Mouse (Mus musculus) midbrain, embryonic 11.5 days (tissue): ENCODE measurements around the gene Ppp2r3a. TPM values are rescaled to one million over a fixed set of nuclear protein-coding genes. Genes with fewer than 3 reads are reported as not detected.

Experiments
- ATAC-seq: fragments of 200-750 bp; cut with Nextera tagmentation; 2 replicates; pipeline ENCODE4 v1.8.0; 2017; ENCODE audit warnings: moderate TSS enrichment, moderate library complexity; ENCODE audit not compliant: low FRiP score
- DNase-seq: peaks from one replicate; pipeline ENCODE4 v3.0.0; 2015; ENCODE audit warnings: low spot score; ENCODE audit errors: missing footprints
- H3K27ac ChIP-seq: fragments of 300-500 bp; sonication (generic); 2 replicates; pipeline ENCODE4 v1.5.1; 2014; ENCODE audit warnings: low read depth, low read length
- H3K27me3 ChIP-seq: fragments of 300-500 bp; sonication (generic); 2 replicates; pipeline ENCODE4 v1.6.1; 2014; ENCODE audit warnings: mild to moderate bottlenecking, low read length, moderate library complexity, mixed read lengths; ENCODE audit not compliant: control insufficient read depth, insufficient read depth
- H3K36me3 ChIP-seq: fragments of 300-500 bp; sonication (generic); 2 replicates; pipeline ENCODE4 v1.6.1; 2014; ENCODE audit warnings: mild to moderate bottlenecking, low read length, moderate library complexity, mixed read lengths; ENCODE audit not compliant: control insufficient read depth, insufficient read depth
- H3K4me1 ChIP-seq: fragments of 300-500 bp; sonication (generic); 2 replicates; pipeline ENCODE4 v1.6.1; 2014; ENCODE audit warnings: low read length; ENCODE audit not compliant: control insufficient read depth, insufficient read depth
- H3K4me2 ChIP-seq: fragments of 300-500 bp; sonication (generic); 2 replicates; pipeline ENCODE4 v1.6.1; 2014; ENCODE audit warnings: mild to moderate bottlenecking, moderate library complexity
- H3K4me3 ChIP-seq: fragments of 300-500 bp; sonication (generic); 2 replicates; pipeline ENCODE4 v1.5.1; 2014; ENCODE audit warnings: low read depth, low read length
- H3K9ac ChIP-seq: fragments of 300-500 bp; sonication (generic); 2 replicates; pipeline ENCODE4 v1.6.1; 2014; ENCODE audit warnings: low read length
- H3K9me3 ChIP-seq: fragments of 300-500 bp; sonication (generic); 2 replicates; pipeline ENCODE4 v1.6.1; 2016; ENCODE audit warnings: low read length; ENCODE audit not compliant: control insufficient read depth
- WGBS: fragments of 180-500 bp; shearing (Covaris S2); extraction: QIAGEN DNeasy Blood & Tissue Kit; methylation state at CpG from one replicate; pipeline ENCODE4 v1.1.7; 2014; 5-methylcytosine and 5-hydroxymethylcytosine counted together
- polyA plus RNA-seq: library from polyadenylated mRNA; unstranded; fragments of >200 nt; fragmentation: Nextera tagmentation; extraction: Ambion mirVana; gene quantifications from 2 replicates; pipeline ENCODE4 v1.2.1, GENCODE M21; 2014

Gene Ppp2r3a
- polyA plus RNA-seq, 1 experiment from 2014 or later = 15.7 TPM

DNA sequence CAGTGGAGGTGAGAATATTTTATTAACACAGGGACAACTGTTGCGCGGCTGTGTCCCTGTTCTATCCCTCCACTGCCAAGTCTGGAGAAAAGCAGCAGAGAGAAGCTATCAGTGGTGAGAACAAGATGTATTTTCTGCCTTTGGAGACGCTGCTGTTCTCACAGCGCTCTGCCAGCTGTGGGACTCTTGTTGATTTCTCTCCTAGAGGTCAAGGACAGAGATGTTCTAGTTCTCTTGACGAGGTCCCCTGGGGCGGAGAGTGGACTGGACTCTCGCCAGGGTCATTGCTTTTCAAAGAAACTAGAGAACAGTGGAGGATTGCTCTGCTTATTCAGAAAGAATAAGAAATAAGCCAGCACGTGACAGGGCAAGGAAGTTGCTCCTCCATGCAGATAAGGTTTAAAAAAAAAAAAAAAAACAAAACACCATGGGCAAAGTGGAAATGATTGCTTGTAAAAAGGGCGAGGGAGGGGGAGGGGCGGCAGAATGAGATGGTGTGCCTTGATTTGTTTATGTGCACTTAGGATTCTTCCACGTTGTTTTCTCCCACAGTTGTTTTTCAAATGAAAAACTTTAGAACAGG lies 10.5 kb upstream of the Ppp2r3a start:
- DNase-seq (no peak), ATAC-seq (no peak)
- H3K27me3 ChIP-seq = no peaks in the 10 kb centered on the region
- H3K9me3 ChIP-seq = no peaks in the 10 kb centered on the region
- no peak overlapping the region for H3K4me3 ChIP-seq
- H3K4me2 ChIP-seq = no peak overlapping the region
- 63% methylated on average over 11 of the region's 11 CpGs for WGBS
- no peaks in the 10 kb centered on the region for H3K36me3 ChIP-seq
- no peak overlapping the region for H3K9ac ChIP-seq
- no peaks in the 10 kb centered on the region for H3K4me1 ChIP-seq
- no peak overlapping the region for H3K27ac ChIP-seq

DNA sequence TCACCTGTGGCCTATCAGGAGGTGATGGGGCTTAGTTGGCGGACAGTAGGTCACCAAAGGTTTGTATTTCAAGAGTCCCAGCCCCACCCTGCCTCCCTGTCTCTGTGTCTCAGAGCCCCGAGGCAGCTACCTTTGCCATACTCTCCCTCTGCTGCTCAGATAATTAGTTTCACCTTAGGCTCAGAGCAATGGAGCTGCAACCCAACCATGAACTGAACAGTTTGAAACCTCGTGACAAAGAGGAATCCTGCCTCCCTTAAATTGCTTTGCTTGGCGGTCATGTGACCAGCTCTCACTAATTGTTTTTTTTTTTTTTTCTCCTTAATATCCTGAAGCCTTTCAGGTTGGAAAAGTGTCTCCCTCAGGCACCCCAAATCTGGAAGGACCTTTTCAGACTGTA lies 9.8 kb upstream of the Ppp2r3a start:
- Histone ChIP-seq H3K4me3 (no peak overlapping the region), H3K36me3 (no peaks in the 10 kb centered on the region), H3K9me3 (no peaks in the 10 kb centered on the region), H3K4me1 (no peaks in the 10 kb centered on the region), H3K9ac (no peak overlapping the region), H3K4me2 (no peak overlapping the region), H3K27me3 (no peaks in the 10 kb centered on the region), H3K27ac (no peak overlapping the region)
- no peak for ATAC-seq
- 65% methylated on average over 4 of the region's 4 CpGs for WGBS
- no peak for DNase-seq

DNA sequence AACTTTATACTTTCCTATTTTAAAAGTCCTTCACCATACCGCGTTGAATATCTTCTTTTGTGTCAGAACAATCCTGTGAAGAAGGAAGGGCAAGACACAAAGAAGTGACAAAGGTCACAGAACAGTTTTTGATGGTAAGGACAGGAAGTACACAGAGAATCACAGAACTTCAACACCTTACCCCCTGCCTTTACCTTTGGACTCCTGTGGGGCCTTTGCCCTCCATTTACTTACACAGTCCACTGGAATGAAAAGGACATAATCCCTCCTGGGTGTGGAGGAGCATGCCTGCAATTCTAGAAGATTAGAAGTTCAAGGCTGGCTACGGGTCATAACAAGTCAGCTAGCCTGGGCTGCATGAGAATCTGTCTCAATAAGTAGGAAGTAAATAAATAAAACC lies 1.5 kb upstream of the Ppp2r3a start:
- WGBS = 70% methylated on average over 3 of the region's 3 CpGs
- DNase-seq (no peak), ATAC-seq (no peak)
- no peak overlapping the region for H3K27ac ChIP-seq
- no peaks in the 10 kb centered on the region for H3K36me3 ChIP-seq
- H3K4me3 ChIP-seq = no peak overlapping the region
- no peak overlapping the region for H3K4me2 ChIP-seq
- H3K4me1 ChIP-seq = peaks cover 11% of the 10 kb centered on the region
- no peaks in the 10 kb centered on the region for H3K9me3 ChIP-seq
- no peak overlapping the region for H3K9ac ChIP-seq
- no peaks in the 10 kb centered on the region for H3K27me3 ChIP-seq

DNA sequence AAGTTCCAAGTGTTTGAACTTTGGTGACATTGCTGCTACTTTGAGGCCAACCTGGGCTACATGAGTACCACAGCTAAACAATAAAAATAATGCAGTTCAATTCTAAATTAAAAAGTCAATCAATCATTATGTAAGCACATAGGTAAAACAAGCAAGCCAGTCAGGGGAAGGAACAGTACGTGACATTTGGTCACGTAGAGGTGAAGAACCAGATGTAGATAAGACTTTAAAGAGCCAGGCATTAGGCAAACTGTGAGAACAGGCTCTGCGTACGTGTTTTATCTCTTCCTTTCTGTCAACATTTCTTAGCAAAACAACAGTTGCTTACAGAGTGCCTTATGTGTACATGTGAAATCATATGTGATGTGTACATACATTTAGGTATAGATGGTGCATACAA lies 946 bp upstream of the Ppp2r3a start:
- no peak overlapping the region for H3K4me3 ChIP-seq
- H3K27me3 ChIP-seq = no peaks in the 10 kb centered on the region
- H3K4me2 ChIP-seq = no peak overlapping the region
- 76% methylated on average over 4 of the region's 4 CpGs for WGBS
- H3K4me1 ChIP-seq = peaks cover 11% of the 10 kb centered on the region
- H3K27ac ChIP-seq = no peak overlapping the region
- no peak overlapping the region for H3K9ac ChIP-seq
- ATAC-seq (no peak), DNase-seq (no peak)
- no peaks in the 10 kb centered on the region for H3K9me3 ChIP-seq
- H3K36me3 ChIP-seq = no peaks in the 10 kb centered on the region

DNA sequence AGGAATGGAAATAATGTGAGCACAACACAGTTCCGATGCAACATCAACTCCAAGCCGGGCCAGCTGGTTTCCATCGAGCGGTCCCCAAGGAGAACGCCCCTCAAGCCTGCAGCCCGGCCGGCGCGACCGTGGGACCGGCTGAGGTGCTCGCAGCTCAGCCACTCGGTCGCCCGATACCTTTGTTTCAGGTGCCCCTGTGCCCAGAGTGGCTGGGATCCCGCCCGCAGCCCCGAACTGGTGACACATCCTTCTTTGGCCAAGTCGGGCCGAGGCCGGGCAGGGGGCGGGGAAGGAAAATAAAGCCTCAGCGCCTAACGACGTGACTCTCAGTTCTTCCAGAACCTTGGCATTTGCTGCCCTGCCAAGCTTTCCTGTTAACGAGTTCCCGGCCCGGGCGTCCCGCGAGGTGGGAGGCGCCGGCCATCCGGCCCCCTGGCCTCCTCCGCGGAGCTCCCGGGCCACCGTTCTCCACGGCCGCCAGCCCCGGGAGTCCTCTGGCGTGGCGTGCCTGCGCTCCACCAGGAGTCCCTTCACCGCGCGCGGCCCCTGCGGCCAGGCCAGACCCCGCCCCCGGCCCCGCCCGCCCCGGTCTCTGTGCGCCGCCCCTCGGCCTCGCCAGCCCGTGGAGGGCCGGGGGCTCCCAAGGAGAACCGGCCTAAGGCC lies 483 bp downstream of the Ppp2r3a start:
- ATAC-seq (peak; percentile 97), DNase-seq (no peak)
- under 1% methylated on average over 57 of the region's 61 CpGs for WGBS
- no peaks in the 10 kb centered on the region for H3K27me3 ChIP-seq
- H3K9me3 ChIP-seq = no peaks in the 10 kb centered on the region
- peak overlapping the region; percentile 90 for H3K27ac ChIP-seq
- H3K4me3 ChIP-seq = peak overlapping the region; percentile 75
- peaks cover 11% of the 10 kb centered on the region for H3K4me1 ChIP-seq
- peak overlapping the region; percentile 75 for H3K4me2 ChIP-seq
- H3K36me3 ChIP-seq = no peaks in the 10 kb centered on the region
- H3K9ac ChIP-seq = peak overlapping the region; percentile 81

DNA sequence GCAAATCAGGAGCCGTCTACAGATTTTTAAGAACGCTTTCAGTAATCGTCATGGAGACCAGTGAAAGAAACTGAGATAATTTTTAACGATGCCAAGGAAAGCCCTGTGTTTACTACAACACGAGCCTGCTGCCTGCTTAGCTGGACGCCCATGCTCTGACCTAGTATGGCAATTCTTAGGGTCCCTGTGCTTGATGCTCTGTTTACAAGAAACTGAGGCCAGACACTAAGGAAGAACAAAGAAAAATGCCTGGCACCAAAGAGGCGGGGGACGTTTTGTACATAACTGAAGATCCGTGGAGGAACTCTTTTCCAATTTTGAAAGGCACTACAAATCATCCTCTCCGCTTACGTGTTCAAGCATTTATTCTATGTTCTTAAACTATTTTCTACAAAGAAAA lies 1.1 kb downstream of the Ppp2r3a start:
- Histone ChIP-seq H3K4me1 (peaks cover 11% of the 10 kb centered on the region), H3K9ac (peak overlapping the region; percentile 81), H3K36me3 (no peaks in the 10 kb centered on the region), H3K27me3 (no peaks in the 10 kb centered on the region), H3K27ac (peak overlapping the region; percentile 90), H3K4me2 (peak overlapping the region; percentile 75), H3K4me3 (peak overlapping the region; percentile 75), H3K9me3 (no peaks in the 10 kb centered on the region)
- DNase-seq = peak; percentile 88
- no peak for ATAC-seq
- WGBS = 7% methylated on average over 11 of the region's 11 CpGs

DNA sequence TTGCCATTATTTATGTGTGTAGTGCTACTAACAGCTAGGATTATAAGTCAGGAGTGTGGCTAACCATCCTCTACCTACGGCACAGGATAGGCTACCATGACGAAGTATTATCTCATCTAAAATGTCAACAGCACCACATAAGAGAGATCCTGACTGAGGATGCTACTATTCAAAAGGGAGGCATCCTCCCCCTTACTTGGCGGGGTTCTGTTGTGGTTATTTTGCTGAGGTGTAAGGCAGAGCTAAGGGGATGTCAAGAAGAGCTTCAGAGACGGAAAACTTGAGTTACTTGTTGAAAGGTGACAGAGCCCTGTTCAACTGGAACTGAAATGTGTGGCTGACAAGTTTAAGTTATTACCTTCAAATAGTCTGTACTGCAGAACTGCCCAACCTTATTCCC lies 2.0 kb downstream of the Ppp2r3a start:
- no peak for DNase-seq
- Histone ChIP-seq H3K27ac (no peak overlapping the region), H3K4me2 (peak overlapping the region; percentile 75), H3K36me3 (no peaks in the 10 kb centered on the region), H3K9me3 (no peaks in the 10 kb centered on the region), H3K4me1 (peaks cover 11% of the 10 kb centered on the region), H3K27me3 (no peaks in the 10 kb centered on the region), H3K9ac (peak overlapping the region; percentile 81; the same call in 1 of the 2 replicates), H3K4me3 (no peak overlapping the region)
- WGBS = 70% methylated on average over 4 of the region's 4 CpGs
- ATAC-seq = no peak

DNA sequence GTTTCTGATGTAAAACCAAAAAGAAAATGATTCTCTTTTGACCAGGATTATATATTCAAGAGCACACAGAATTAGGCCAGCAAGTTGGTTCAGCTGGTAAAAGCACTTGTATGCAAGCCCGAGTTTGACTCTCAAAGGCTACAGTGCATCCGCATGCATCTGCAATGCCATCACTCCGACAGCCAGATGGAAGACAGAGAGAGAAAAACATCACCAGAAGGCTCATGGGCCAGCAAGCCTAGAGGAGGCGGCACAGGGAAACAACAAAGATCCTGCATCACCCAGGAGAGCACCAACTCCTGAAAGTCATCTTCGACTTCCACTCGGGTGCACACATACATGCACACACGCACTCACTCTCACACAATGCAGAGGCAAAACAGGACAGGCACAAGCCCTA lies 4.1 kb downstream of the Ppp2r3a start:
- H3K9ac ChIP-seq = no peak overlapping the region
- WGBS = 72% methylated on average over 7 of the region's 7 CpGs

DNA sequence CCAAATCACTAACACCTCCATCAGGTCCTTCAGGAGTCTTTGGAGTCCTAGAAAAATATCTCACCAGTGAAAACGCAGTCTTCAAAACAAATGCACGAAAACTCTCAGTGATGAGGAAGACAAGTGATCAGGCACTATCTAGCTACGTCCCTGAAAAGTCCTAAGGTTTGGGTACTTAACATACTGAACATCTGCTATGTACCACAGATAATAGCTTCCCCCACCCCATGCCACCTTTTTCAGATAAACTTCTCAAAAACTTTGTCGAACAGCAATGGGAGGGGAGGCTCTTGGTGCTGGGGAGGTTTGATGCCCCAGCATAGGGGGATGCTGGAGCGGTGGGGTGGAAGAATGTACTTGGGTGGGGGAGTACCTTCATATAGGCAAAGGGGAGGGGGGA lies 6.1 kb downstream of the Ppp2r3a start:
- DNase-seq = no peak
- Histone ChIP-seq H3K27ac (no peak overlapping the region), H3K4me2 (no peak overlapping the region), H3K36me3 (no peaks in the 10 kb centered on the region), H3K4me1 (peaks cover 10% of the 10 kb centered on the region), H3K27me3 (no peaks in the 10 kb centered on the region), H3K4me3 (no peak overlapping the region), H3K9me3 (no peaks in the 10 kb centered on the region), H3K9ac (no peak overlapping the region)
- 83% methylated on average over 5 of the region's 5 CpGs for WGBS
- ATAC-seq = no peak

More for the DNA sequence above, 4.1 kb downstream of the Ppp2r3a start:
- Histone ChIP-seq H3K36me3 (no peaks in the 10 kb centered on the region), H3K4me3 (no peak overlapping the region), H3K27me3 (no peaks in the 10 kb centered on the region), H3K4me1 (peaks cover 11% of the 10 kb centered on the region), H3K4me2 (no peak overlapping the region), H3K9me3 (no peaks in the 10 kb centered on the region), H3K27ac (no peak overlapping the region)
- DNase-seq (no peak), ATAC-seq (no peak)
